Mouse (Mus musculus): Measurements from ENCODE around the gene Tbxas1. TPM values are rescaled to one million over a fixed set of nuclear protein-coding genes. Genes with fewer than 3 reads are reported as not detected.

Gene Tbxas1
- total and polyA plus RNA-seq, 3 experiments = not detected

DNA sequence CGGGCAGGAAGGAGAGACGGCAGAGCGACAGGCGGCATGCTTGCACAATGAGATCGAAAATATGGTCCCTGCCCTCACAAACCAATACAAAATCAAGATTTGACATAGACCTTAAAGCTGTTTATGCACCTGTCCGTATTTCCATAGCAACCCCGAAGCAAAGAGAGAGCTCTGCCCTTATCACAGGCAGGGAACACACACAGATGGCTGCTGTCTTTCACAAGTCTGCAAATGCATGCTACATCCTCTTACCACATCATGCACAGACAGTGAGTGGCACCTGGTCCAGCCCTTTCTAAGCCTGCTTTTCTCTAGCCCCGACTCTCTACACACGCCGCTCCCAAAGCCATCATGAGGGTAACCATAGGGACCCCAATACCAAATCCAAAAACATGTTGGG lies 39.0 kb downstream of the Tbxas1 start (continued):
- TF ChIP-seq KAT2A (IDR thresholded peaks at IDR 0.05; ENCODE audit: insufficient replicate concordance, low read length) = no peak

DNA sequence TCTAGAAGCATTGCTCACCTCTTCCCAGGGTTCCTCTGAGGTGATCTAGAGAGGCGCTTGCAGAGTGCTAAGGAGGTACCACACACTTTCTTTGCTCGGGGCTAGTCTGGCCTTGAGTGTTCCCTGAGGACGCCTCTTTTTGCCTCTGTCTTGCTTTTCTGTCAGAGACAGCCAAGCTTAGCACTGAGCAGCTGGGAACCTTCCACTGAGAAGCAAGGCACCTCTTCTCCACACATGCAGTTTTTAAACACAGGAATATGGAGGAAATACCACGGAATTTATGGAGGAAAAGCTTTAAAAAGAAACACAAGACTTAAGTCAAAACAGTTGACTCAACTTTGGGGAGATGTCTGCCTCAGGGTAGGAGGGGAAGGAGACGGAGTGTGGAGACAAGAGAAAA lies 40.6 kb downstream of the Tbxas1 start:
- no peak overlapping the region for H3K9ac ChIP-seq (ENCODE audit: insufficient read depth, low read depth)
- no peak overlapping the region for H3K4me2 ChIP-seq (ENCODE audit: insufficient read depth, low read depth, poor library complexity, severe bottlenecking)
- no peaks in the 10 kb centered on the region for H3K79me2 ChIP-seq (replicated peaks; ENCODE audit: control insufficient read depth, extremely low read depth, insufficient read depth, poor library complexity, severe bottlenecking)
- no peaks in the 10 kb centered on the region for H3K9me3 ChIP-seq (replicated peaks; ENCODE audit: low read length)
- H3K36me3 ChIP-seq (replicated peaks in 1 of 2; ENCODE audit: control insufficient read depth in 1 of 2, insufficient read depth in 1 of 2, low read length in 1 of 2) = no peaks in the 10 kb centered on the region
- dilution Hi-C loops (cut with MboI; ENCODE audit: extremely low pct_ligation_motif_present, extremely low pct_unique_long_range_greater_than_20kb, low sequenced_read_pairs) (no loop called here), in situ Hi-C loops (cut with MboI; ENCODE audit: low pct_ligation_motif_present, low pct_unique_long_range_greater_than_20kb, low sequenced_read_pairs) (no loop called here)
- peaks cover 0 to 5% of the 10 kb centered on the region in 2 experiments; a peak in 1 of 4 replicates for H3K4me1 ChIP-seq (ENCODE audit: control insufficient read depth in 1 of 2, insufficient read depth in 2 of 2)
- no peak for DNase-seq (ENCODE audit: extremely low read depth)
- H3K4me3 ChIP-seq (replicated peaks in 1 of 3; ENCODE audit: low read depth in 2 of 3, low read length in 2 of 3, poor library complexity in 1 of 3) = no peak overlapping the region
- H3K27ac ChIP-seq (ENCODE audit: insufficient read depth, low read depth) = no peak overlapping the region
- H3K27me3 ChIP-seq (replicated peaks) = no peaks in the 10 kb centered on the region
- no peak for TF ChIP-seq ZMIZ1 (IDR thresholded peaks at IDR 0.05; ENCODE audit: low read depth, low read length)
- TF ChIP-seq USF1 (IDR thresholded peaks at IDR 0.05; ENCODE audit: low read depth, low read length) = no peak
- TF ChIP-seq USF2 (conservative IDR thresholded peaks at IDR 0.05; ENCODE audit: low read depth, low read length) = no peak
- TF ChIP-seq CHD1 (IDR thresholded peaks at IDR 0.05; ENCODE audit: low read depth, low read length) = no peak
- TF ChIP-seq TCF12 (IDR thresholded peaks at IDR 0.05; ENCODE audit: low read depth, low read length) = no peak
- no peak for TF ChIP-seq RAD21 (IDR thresholded peaks at IDR 0.05; ENCODE audit: low read depth, low read length)
- TF ChIP-seq ELF1 (IDR thresholded peaks at IDR 0.05; ENCODE audit: low read depth, low read length) = no peak
- TF ChIP-seq MYC (IDR thresholded peaks at IDR 0.05; ENCODE audit: low read depth, low read length) = no peak
- no peak for TF ChIP-seq SMC3 (IDR thresholded peaks at IDR 0.05; ENCODE audit: low read depth, low read length)
- no peak for TF ChIP-seq NRF1 (IDR thresholded peaks at IDR 0.05; ENCODE audit: low read depth, low read length)
- no peak for TF ChIP-seq ZKSCAN1 (IDR thresholded peaks at IDR 0.05; ENCODE audit: borderline replicate concordance, low read depth, low read length)
- no peak for TF ChIP-seq NELFE (IDR thresholded peaks at IDR 0.05; ENCODE audit: low read depth, low read length)
- no peak for TF ChIP-seq PAX5 (IDR thresholded peaks at IDR 0.05; ENCODE audit: low read length)
- TF ChIP-seq CTCF (conservative IDR thresholded peaks at IDR 0.05 in 1 of 2, IDR thresholded peaks at IDR 0.05 in 1 of 2; ENCODE audit: low read depth in 2 of 2, low read length in 2 of 2) = no peak

DNA sequence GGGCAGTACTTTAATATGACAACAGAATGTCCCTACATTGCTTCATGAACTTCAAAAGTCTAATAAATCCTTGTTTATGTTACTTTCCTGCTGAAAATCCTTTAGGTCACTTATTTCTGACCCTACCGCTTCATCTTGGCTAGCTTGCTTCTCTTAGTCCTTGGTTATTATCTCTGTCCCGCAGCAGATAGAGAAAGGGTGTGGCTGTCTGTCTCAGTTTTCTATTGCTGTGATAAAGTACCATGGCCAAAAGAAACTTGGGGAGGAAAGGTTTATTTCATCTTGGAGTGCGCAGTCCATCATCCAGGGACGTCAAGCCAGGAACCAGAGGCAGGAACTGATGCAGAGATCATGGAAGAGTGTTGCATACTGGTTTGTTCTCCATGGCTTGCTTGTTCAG lies 41.4 kb downstream of the Tbxas1 start:
- in situ Hi-C loops (cut with MboI; ENCODE audit: low pct_ligation_motif_present, low pct_unique_long_range_greater_than_20kb, low sequenced_read_pairs) = no loop called here
- no peak overlapping the region for H3K4me2 ChIP-seq (ENCODE audit: insufficient read depth, low read depth, poor library complexity, severe bottlenecking)
- H3K4me1 ChIP-seq (ENCODE audit: control insufficient read depth in 1 of 2, insufficient read depth in 2 of 2) = peaks cover 0 to 5% of the 10 kb centered on the region in 2 experiments; a peak in 1 of 4 replicates
- H3K27ac ChIP-seq (ENCODE audit: insufficient read depth, low read depth) = no peak overlapping the region
- no peaks in the 10 kb centered on the region for H3K9me3 ChIP-seq (replicated peaks; ENCODE audit: low read length)
- H3K9ac ChIP-seq (ENCODE audit: insufficient read depth, low read depth) = no peak overlapping the region
- no peak for DNase-seq (ENCODE audit: extremely low read depth)
- no peak overlapping the region for H3K4me3 ChIP-seq (replicated peaks in 1 of 3; ENCODE audit: low read depth in 2 of 3, low read length in 2 of 3, poor library complexity in 1 of 3)
- no peaks in the 10 kb centered on the region for H3K79me2 ChIP-seq (replicated peaks; ENCODE audit: control insufficient read depth, extremely low read depth, insufficient read depth, poor library complexity, severe bottlenecking)
- TF ChIP-seq KAT2A (IDR thresholded peaks at IDR 0.05; ENCODE audit: insufficient replicate concordance, low read length) (no peak), USF1 (IDR thresholded peaks at IDR 0.05; ENCODE audit: low read depth, low read length) (no peak), IRF4 (IDR thresholded peaks at IDR 0.05; ENCODE audit: low read depth, low read length) (no peak), RAD21 (IDR thresholded peaks at IDR 0.05; ENCODE audit: low read depth, low read length) (no peak), GABPA (IDR thresholded peaks at IDR 0.05; ENCODE audit: insufficient replicate concordance, low read depth, low read length) (no peak)
- dilution Hi-C loops (cut with MboI; ENCODE audit: extremely low pct_ligation_motif_present, extremely low pct_unique_long_range_greater_than_20kb, low sequenced_read_pairs) = no loop called here
- no peaks in the 10 kb centered on the region for H3K27me3 ChIP-seq (replicated peaks)
- H3K36me3 ChIP-seq (replicated peaks in 1 of 2; ENCODE audit: control insufficient read depth in 1 of 2, insufficient read depth in 1 of 2, low read length in 1 of 2) = no peaks in the 10 kb centered on the region

Data from CH12.LX (cell line).